Mouse (Mus musculus) NIH3T3 (cell line): ENCODE results near the gene Cyp3a59.
"Not testable (repeated sequence)": the region's sequence is repeated elsewhere in the genome, so short reads cannot be mapped to it uniquely, and the experiment has no call there.

Experiments used
- DNase-seq: peaks from one replicate; pipeline ENCODE4 v3.0.0-alpha.2; 2012; ENCODE audit warnings: low read depth

Gene Cyp3a59

DNA sequence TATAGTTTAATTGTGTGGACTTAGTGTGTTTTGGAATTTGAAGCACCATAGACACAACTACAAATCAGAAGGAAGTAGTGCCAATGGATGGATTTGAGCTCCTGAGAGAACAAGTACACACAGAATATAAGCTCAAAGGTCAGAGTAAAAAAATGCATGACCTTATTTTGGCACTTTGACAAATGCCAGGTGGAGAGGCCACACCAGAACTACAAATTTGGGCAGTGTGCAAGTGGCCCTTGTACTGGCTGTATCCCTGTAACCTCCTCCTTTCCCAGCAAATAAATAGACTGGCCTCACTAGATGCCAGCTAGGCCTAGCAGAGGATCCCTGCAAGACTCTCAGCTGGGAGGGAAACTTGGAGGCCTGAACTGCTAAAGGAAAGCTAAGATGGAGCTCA lies at the start of gene Cyp3a59:
Cyp3a59 (plus strand) TSS at position 313 of the 400 bp plus-strand sequence.
- not testable (repeated sequence) for DNase-seq

DNA sequence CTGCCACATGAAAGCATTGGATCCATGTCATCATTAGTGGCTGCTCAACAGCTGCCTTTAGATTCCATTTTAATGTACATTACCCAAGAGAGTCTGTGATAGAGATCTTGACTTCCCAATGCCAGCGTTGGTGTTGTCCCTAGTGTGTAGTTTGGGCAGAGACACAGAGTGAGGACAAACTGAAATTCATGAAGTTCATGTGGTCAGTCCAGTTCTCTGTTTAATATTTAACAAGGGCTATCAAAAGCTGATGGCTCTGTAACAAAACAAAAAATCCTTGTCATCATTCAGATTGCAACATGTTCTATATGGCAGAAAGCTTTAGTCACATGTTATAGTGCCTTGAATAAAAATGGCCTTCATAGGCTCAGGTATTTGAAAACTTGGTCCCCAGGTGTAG lies 9.0 kb upstream of the Cyp3a59 start:
- no peak for DNase-seq

DNA sequence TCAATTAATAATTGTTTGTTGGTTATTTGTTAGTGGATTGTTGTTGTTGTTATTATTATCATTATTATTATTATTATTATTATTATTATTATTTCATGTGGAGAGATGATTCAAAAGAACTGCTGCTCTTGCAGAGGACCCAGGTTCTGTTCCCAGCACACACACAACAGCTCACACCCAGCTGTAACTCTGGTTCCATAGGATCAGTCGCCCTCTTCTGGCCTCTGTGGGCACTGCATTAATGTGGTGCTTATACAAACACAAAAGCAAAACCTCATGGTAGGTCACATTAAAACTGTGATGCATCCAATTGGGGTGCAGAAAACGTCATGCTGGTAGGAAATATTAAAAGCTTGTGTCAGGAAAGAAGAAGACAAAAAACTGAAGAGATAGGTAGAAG lies 68.8 kb downstream of the Cyp3a59 start:
- peak; percentile 41 for DNase-seq

DNA sequence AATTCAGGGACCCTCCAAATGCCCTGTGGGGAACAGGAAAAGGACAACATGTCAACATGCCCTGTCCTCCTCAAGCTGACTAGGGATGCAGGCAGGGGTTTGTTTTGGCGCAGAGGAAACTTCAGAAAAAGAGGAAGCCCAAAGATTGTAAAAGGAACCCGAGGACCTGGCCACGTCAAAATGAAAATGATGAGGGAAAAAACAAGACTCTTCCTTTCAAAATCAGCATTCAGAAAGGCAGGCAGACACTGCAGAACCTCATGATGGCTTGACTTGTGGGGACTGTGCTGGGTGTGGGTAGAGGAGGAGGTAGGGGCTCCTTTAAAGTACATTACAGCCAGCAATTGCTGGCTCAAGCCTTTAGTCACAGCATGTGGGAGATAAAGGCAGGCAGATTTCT lies 71.4 kb downstream of the Cyp3a59 start:
- DNase-seq, result no peak

DNA sequence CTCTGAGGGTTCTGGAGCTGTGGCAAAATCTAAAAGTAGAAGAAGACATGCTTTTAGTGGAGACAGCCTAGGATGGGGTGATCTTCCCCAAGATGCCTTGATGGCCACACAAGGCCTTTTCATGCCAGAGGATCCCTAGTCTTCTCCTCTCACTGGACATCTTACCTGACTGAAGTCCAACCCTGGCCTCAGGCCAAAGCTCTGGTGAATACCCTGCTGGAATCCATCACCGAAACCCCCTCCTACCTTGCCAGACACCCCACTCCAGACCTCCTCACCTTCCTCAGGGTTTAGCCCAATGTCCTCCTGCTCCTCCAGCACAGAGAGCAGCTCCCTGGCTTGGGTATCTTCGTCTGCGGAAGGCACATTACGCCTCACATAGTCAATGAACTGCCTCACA lies 79.3 kb downstream of the Cyp3a59 start:
- not testable (repeated sequence) for DNase-seq

DNA sequence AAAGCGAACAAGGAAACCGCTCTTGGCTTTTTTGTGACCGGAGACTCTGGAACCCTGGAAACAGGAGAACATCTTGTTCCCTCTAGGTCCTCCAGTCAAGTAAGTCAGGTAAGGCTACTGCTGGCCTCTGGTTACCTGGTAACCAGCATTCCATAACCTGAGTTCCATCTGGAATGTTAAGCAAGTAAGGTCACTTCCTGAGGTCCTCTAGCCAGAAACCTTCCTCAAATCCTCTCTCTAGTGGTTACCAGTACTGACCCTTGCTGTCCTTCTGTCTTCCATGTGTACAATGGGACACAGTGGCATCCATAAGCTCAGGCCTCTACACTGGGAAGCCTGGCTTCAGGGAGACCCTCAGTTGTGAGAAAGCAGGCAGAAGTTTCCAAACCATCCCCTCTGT lies 81.4 kb downstream of the Cyp3a59 start, which contains the start of gene Gm5565:
Gm5565 (minus strand) TSS at position 101 of the 400 bp plus-strand sequence.
- not testable (repeated sequence) for DNase-seq
